Mouse (Mus musculus) bone marrow macrophage, adult 2 months (primary cell): ENCODE measurements around the gene Cfd.

Experiments
- CTCF ChIP-seq: IDR thresholded peaks from 2 replicates; pipeline ENCODE4 v1.5.1; 2012; ENCODE audit warnings: low read depth, mild to moderate bottlenecking, low read length, moderate library complexity
- POLR2A ChIP-seq: IDR thresholded peaks from 2 replicates; pipeline ENCODE4 v1.6.1; 2012; ENCODE audit warnings: mild to moderate bottlenecking, low read depth, low read length, borderline replicate concordance

DNA sequence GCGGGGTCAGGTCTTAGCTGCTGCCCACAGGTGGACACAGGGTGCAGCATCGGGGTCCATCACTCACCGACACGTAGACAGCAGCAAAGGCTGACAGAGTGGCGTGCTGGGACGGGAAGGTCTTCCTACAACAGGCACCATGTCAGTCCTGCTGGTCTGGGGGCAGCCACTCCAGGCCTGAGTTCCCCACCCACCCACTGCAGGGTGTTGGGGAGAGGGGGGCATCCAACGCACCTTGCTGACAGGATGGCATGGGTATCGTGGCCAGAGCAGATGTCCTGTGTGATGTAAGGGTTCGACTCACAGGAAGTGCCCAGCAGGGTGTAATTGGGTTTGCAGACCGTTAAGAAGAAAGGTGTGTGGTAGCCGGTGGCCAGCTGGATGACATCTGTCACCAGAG lies 24.1 kb upstream of the Cfd start:
- no peak for TF ChIP-seq CTCF
- TF ChIP-seq POLR2A: no peak
